Mouse (Mus musculus) limb, embryonic 10.5 days (tissue): ENCODE results near the gene Gls. TPM values are rescaled to one million over a fixed set of nuclear protein-coding genes. Genes with fewer than 3 reads are reported as not detected.
A peak's percentile ranks its signal among the peaks of the same experiment; 100 is the strongest.

Source experiments
- DNase-seq: peaks from one replicate; pipeline ENCODE4 v3.0.0-alpha.2; 2017; ENCODE audit warnings: low spot score
- H3K27ac ChIP-seq: fragments of 300-500 bp; sonication (generic); 2 replicates; pipeline ENCODE4 v1.5.1; 2016; ENCODE audit warnings: mild to moderate bottlenecking
- H3K27me3 ChIP-seq: fragments of 300-500 bp; sonication (generic); 2 replicates; pipeline ENCODE4 v1.6.1; 2016; ENCODE audit warnings: low read depth, mild to moderate bottlenecking; ENCODE audit not compliant: poor library complexity, severe bottlenecking
- H3K36me3 ChIP-seq: fragments of 300-500 bp; sonication (generic); 2 replicates; pipeline ENCODE4 v1.6.1; 2016; ENCODE audit warnings: mild to moderate bottlenecking, moderate library complexity
- H3K4me1 ChIP-seq: fragments of 300-500 bp; sonication (generic); 2 replicates; pipeline ENCODE4 v1.6.1; 2016
- H3K4me3 ChIP-seq: fragments of 300-500 bp; sonication (generic); 2 replicates; pipeline ENCODE4 v1.5.1; 2016; ENCODE audit warnings: mild to moderate bottlenecking, moderate library complexity
- H3K9me3 ChIP-seq: fragments of 300-500 bp; sonication (generic); replicated peaks from 2 replicates; pipeline ENCODE4 v1.6.1; 2016; ENCODE audit warnings: mild to moderate bottlenecking
- WGBS: fragments of 180-500 bp; shearing (Covaris S2); methylation state at CpG from one replicate; pipeline ENCODE4 v1.1.7; 2016; 5-methylcytosine and 5-hydroxymethylcytosine counted together
- polyA plus RNA-seq: library from polyadenylated mRNA; unstranded; fragments of >200 nt; fragmentation: Nextera tagmentation; extraction: Ambion mirVana; gene quantifications from 2 replicates; pipeline ENCODE4 v1.2.1, GENCODE M21; 2016

Gls gene
- polyA plus RNA-seq, 1 experiment from 2014 or later, result 22.6 TPM

- Histone ChIP-seq H3K36me3 (no peaks in the 10 kb centered on the region), H3K4me3 (no peak overlapping the region), H3K27ac (no peak overlapping the region), H3K27me3 (no peaks in the 10 kb centered on the region), H3K4me1 (peaks cover 13% of the 10 kb centered on the region; the same call in 1 of the 2 replicates), H3K9me3 (no peaks in the 10 kb centered on the region)
- DNase-seq, result no peak
- WGBS, result 95% methylated on average over 4 of the region's 4 CpGs
Measured at GRCm38 (mm10) chr1:52260354-52261090, 27.5 kb upstream of the Gls start.

- Histone ChIP-seq H3K4me3 (no peak overlapping the region), H3K9me3 (no peaks in the 10 kb centered on the region), H3K4me1 (peaks cover 17% of the 10 kb centered on the region), H3K36me3 (no peaks in the 10 kb centered on the region), H3K27me3 (no peaks in the 10 kb centered on the region), H3K27ac (no peak overlapping the region)
- 92% methylated on average over 9 of the region's 9 CpGs for WGBS
- DNase-seq, result no peak
Measured at GRCm38 (mm10) chr1:52258006-52258749, 25.1 kb upstream of the Gls start.

- 88% methylated on average over 4 of the region's 4 CpGs for WGBS
- H3K36me3 ChIP-seq, result no peaks in the 10 kb centered on the region
- H3K4me1 ChIP-seq, result peaks cover 18% of the 10 kb centered on the region
- H3K27ac ChIP-seq, result no peak overlapping the region
- H3K4me3 ChIP-seq, result no peak overlapping the region
- H3K27me3 ChIP-seq, result no peaks in the 10 kb centered on the region
- no peaks in the 10 kb centered on the region for H3K9me3 ChIP-seq
- no peak for DNase-seq
Measured at GRCm38 (mm10) chr1:52256916-52257315, 23.9 kb upstream of the Gls start.

- no peaks in the 10 kb centered on the region for H3K27me3 ChIP-seq
- no peak overlapping the region for H3K4me3 ChIP-seq
- no peaks in the 10 kb centered on the region for H3K9me3 ChIP-seq
- 85% methylated on average over 4 of the region's 4 CpGs for WGBS
- peaks cover 21% of the 10 kb centered on the region for H3K4me1 ChIP-seq
- H3K27ac ChIP-seq, result no peak overlapping the region
- DNase-seq, result no peak
- H3K36me3 ChIP-seq, result no peaks in the 10 kb centered on the region
Measured at GRCm38 (mm10) chr1:52256194-52256593, 23.2 kb upstream of the Gls start.

GRCm38 (mm10) chr1:52254411-52254810 lies 21.4 kb upstream of the Gls start:
- Histone ChIP-seq H3K27me3 (no peaks in the 10 kb centered on the region), H3K4me1 (peaks cover 19% of the 10 kb centered on the region), H3K9me3 (no peaks in the 10 kb centered on the region), H3K4me3 (no peak overlapping the region), H3K27ac (no peak overlapping the region), H3K36me3 (no peaks in the 10 kb centered on the region)
- WGBS, result 84% methylated on average over 2 of the region's 2 CpGs
- DNase-seq, result no peak

GRCm38 (mm10) chr1:52253386-52253785 lies 20.4 kb upstream of the Gls start:
- WGBS, result 67% methylated on average over 6 of the region's 6 CpGs
- Histone ChIP-seq H3K4me1 (peaks cover 11% of the 10 kb centered on the region), H3K36me3 (no peaks in the 10 kb centered on the region), H3K9me3 (no peaks in the 10 kb centered on the region), H3K27me3 (no peaks in the 10 kb centered on the region), H3K4me3 (no peak overlapping the region), H3K27ac (no peak overlapping the region)
- DNase-seq, result no peak

- DNase-seq, result no peak
- Histone ChIP-seq H3K36me3 (no peaks in the 10 kb centered on the region), H3K4me3 (no peak overlapping the region), H3K9me3 (no peaks in the 10 kb centered on the region), H3K27ac (no peak overlapping the region), H3K4me1 (peaks cover 10% of the 10 kb centered on the region), H3K27me3 (no peaks in the 10 kb centered on the region)
- 73% methylated on average over 2 of the region's 2 CpGs for WGBS
Measured at GRCm38 (mm10) chr1:52252447-52252846, 19.4 kb upstream of the Gls start.

- Histone ChIP-seq H3K36me3 (no peaks in the 10 kb centered on the region), H3K27me3 (no peaks in the 10 kb centered on the region), H3K27ac (no peak overlapping the region), H3K4me3 (no peak overlapping the region), H3K9me3 (no peaks in the 10 kb centered on the region), H3K4me1 (peaks cover 10% of the 10 kb centered on the region)
- 75% methylated on average over 7 of the region's 7 CpGs for WGBS
- no peak for DNase-seq
Measured at GRCm38 (mm10) chr1:52251038-52251735, 18.2 kb upstream of the Gls start.

- 84% methylated on average over 3 of the region's 3 CpGs for WGBS
- Histone ChIP-seq H3K36me3 (no peaks in the 10 kb centered on the region), H3K4me1 (peaks cover 10% of the 10 kb centered on the region)
Measured at GRCm38 (mm10) chr1:52248899-52249556, 16.0 kb upstream of the Gls start.

GRCm38 (mm10) chr1:52242270-52242669 lies 9.2 kb upstream of the Gls start:
- WGBS, result 38% methylated on average over 3 of the region's 3 CpGs
- peaks cover 16% of the 10 kb centered on the region for H3K4me1 ChIP-seq
- no peaks in the 10 kb centered on the region for H3K9me3 ChIP-seq
- no peak overlapping the region for H3K27ac ChIP-seq
- no peak for DNase-seq
- no peaks in the 10 kb centered on the region for H3K27me3 ChIP-seq
- H3K36me3 ChIP-seq, result no peaks in the 10 kb centered on the region
- no peak overlapping the region for H3K4me3 ChIP-seq

More at GRCm38 (mm10) chr1:52248899-52249556, 16.0 kb upstream of the Gls start:
- DNase-seq, result no peak
- Histone ChIP-seq H3K9me3 (no peaks in the 10 kb centered on the region), H3K27me3 (no peaks in the 10 kb centered on the region), H3K4me3 (no peak overlapping the region), H3K27ac (no peak overlapping the region)

- under 1% methylated on average over 52 of the region's 57 CpGs for WGBS
- Histone ChIP-seq H3K9me3 (no peaks in the 10 kb centered on the region), H3K4me1 (peaks cover 17% of the 10 kb centered on the region), H3K4me3 (peak overlapping the region; percentile 78), H3K27me3 (peaks cover 5% of the 10 kb centered on the region), H3K27ac (peak overlapping the region; percentile 96), H3K36me3 (no peaks in the 10 kb centered on the region)
- no peak for DNase-seq
Measured at GRCm38 (mm10) chr1:52232766-52233140, 279 bp downstream of the Gls start.

- Histone ChIP-seq H3K27me3 (peaks cover 5% of the 10 kb centered on the region), H3K36me3 (no peaks in the 10 kb centered on the region), H3K4me1 (peaks cover 17% of the 10 kb centered on the region), H3K27ac (peak overlapping the region; percentile 96), H3K9me3 (no peaks in the 10 kb centered on the region), H3K4me3 (peak overlapping the region; percentile 78)
- peak; percentile 80 for DNase-seq
- under 1% methylated on average over 62 of the region's 69 CpGs for WGBS
Measured at GRCm38 (mm10) chr1:52231939-52232765, 880 bp downstream of the Gls start.
